Mouse (Mus musculus): ENCODE results near the gene 1190007I07Rik. TPM values are rescaled to one million over a fixed set of nuclear protein-coding genes. Genes with fewer than 3 reads are reported as not detected.

1190007I07Rik gene
- polyA plus RNA-seq (2021; fragmentation: Nextera tagmentation) = 48.7 and 51.3 TPM in 2 replicates
- long read RNA-seq, experiment 1, transcript 1190007I07Rik-201 (3 exons, 716 nt) = major isoform, 5 of 19 reads
- long read RNA-seq, experiment 1, partial matches to known transcripts = 4 of 19 reads
- long read RNA-seq, experiment 1, other reads (novel, unspliced or antisense) = 3 of 19 reads
- long read RNA-seq, experiment 2, transcript 1190007I07Rik-202 (2 exons, 586 nt) = minor isoform, 5 of 35 reads
- long read RNA-seq, experiment 2, transcript 1190007I07Rik-201 (3 exons, 716 nt) = major isoform, 19 of 35 reads
- long read RNA-seq, experiment 2, partial matches to known transcripts = 0 of 35 reads
- long read RNA-seq, experiment 2, other reads (novel, unspliced or antisense) = 3 of 35 reads

DNA sequence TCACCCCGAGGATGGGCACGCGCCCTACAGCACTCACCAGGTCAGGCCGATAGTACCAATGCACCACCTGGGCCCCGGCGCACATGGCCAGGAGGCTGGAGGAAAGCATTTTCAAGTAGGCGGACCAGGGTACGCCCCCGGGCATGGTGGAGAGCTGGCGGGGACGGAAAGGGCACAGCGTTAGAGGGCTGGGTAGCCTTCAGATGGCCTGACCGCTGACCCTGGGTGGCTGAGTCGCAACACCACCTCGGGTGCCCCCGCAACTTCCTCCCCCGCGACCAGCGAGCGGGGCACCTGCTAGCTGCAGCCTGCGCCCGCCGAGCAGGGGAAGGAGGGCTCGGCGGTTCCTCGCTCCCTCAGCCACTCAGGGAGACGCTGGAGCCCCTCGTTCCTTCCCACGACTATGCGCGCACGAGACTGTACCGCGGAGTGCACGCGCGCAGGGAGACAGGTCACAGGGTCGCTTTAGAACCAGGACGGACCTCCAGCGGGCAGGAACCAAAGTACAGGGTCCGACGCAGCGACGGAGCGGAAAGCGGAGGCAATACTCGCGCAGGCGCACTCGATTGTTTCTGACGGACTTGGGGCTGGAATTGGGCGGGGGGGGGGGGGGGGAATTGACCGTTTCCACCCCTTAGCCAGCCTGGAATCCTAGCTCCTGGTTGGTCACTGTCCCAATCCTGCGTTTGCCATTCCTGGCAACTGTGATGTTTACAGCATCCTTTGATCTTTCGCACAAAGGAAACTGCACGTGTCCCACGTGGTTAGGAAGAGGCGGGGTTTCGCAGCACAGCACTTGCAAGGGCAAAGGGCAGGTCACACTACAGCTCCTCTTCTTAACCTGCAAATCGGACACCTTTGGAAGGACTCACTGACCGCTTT lies at the start of gene 1190007I07Rik:
1190007I07Rik (minus strand) TSS at position 558 of the 882 bp plus-strand sequence.

DNA sequence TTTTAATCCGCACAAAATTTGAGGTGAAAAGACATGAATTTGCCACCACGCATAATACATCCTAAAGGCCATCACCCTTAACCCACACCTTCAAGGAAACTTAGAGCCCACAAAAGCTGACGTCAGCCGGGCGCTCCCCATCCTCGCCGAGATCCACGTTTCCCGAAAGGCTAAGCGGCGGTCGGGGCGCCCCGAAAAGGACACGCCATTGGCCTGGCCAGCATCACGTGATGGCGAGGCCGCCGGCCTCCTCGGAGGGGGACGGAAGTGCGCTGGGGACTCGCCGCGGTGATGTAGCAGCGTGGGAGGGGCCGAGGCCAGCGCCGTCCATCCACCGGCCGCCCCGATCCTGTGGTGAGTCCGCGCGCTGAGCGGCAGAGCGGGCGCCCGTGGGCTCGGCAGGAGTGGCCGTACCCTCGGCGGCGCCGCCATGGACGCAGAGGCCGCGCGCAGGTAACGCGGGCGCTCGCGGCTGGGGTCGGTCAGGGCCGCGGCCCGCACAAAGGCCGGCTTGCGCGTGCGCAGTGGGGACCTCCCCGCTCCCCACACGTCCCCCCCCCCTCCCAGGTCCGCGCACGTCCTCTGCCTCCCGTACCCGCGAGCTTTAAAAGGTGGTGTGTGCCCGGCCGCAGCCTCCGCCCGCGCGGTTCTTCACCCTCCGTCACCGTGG lies 6.7 kb upstream of the 1190007I07Rik start, which contains the start of gene Tdg:
Tdg (plus strand) TSS at position 243 of the 670 bp plus-strand sequence.

Other genes starting within 250 kb of the 1190007I07Rik start
- gene Gm1553, start 130.6 kb downstream of the 1190007I07Rik start, polyA plus RNA-seq (2021; fragmentation: Nextera tagmentation) = not detected in 2 replicates
- 23.9 and 29.4 TPM in 2 replicates for gene Tdg, start 6.6 kb upstream of the 1190007I07Rik start, polyA plus RNA-seq (2021; fragmentation: Nextera tagmentation)
- 11.9 and 16.2 TPM in 2 replicates for gene Glt8d2, start 67.4 kb upstream of the 1190007I07Rik start, polyA plus RNA-seq (2021; fragmentation: Nextera tagmentation)
- gene Hcfc2, start 72.9 kb upstream of the 1190007I07Rik start, polyA plus RNA-seq (2021; fragmentation: Nextera tagmentation) = 14.7 and 17.3 TPM in 2 replicates
- gene Nfyb, start 140.9 kb upstream of the 1190007I07Rik start, polyA plus RNA-seq (2021; fragmentation: Nextera tagmentation) = 19.8 and 23.2 TPM in 2 replicates
- 13.1 and 26.3 TPM in 2 replicates for gene Txnrd1, start 210.7 kb upstream of the 1190007I07Rik start, polyA plus RNA-seq (2021; fragmentation: Nextera tagmentation)
- 0.14 TPM in 1 of 2 replicates, not detected in the other for gene Eid3, start 243.4 kb upstream of the 1190007I07Rik start, polyA plus RNA-seq (2021; fragmentation: Nextera tagmentation)

Measured in left cerebral cortex, adult 6 months (tissue).